Mouse (Mus musculus) brain, embryonic 14.5 days (tissue): ENCODE data around the gene Selenom.

Source experiments
- CTCF ChIP-seq: fragments of 200-500 bp; IDR thresholded peaks from 2 replicates; pipeline ENCODE4 v1.5.1; 2012; ENCODE audit warnings: inconsistent platforms, mild to moderate bottlenecking, moderate library complexity, borderline replicate concordance; ENCODE audit not compliant: insufficient read depth, insufficient read length; ENCODE audit errors: extremely low read depth
- POLR2A ChIP-seq: fragments of 200-500 bp; IDR thresholded peaks from 2 replicates; pipeline ENCODE4 v1.6.1; 2012; ENCODE audit warnings: mild to moderate bottlenecking, inconsistent platforms, borderline replicate concordance; ENCODE audit not compliant: poor library complexity, insufficient read depth, insufficient read length, severe bottlenecking; ENCODE audit errors: extremely low read depth

- TF ChIP-seq POLR2A (no peak), CTCF (no peak)
Observed at GRCm38 (mm10) chr11:3519051-3519726, 4.7 kb downstream of the Selenom start.
